Mouse (Mus musculus) urinary bladder, postnatal 36 days (tissue): ENCODE results near the gene Nrg4.
"Not testable (repeated sequence)": the region's sequence is repeated elsewhere in the genome, so short reads cannot be mapped to it uniquely, and the experiment has no call there.

Source experiments
- DNase-seq, 2 experiments: peaks; one replicate each; pipeline ENCODE4 v3.0.0; 2022; ENCODE audit warnings: low spot score in 2 of 2, mixed read lengths in 1 of 2

The Nrg4 gene

GRCm38 (mm10) chr9:55250595-55251247, 75.9 kb downstream of the Nrg4 start:
- DNase-seq = no peak

- DNase-seq = no peak
Observed at GRCm38 (mm10) chr9:55248465-55248864, 78.2 kb downstream of the Nrg4 start.

DNA sequence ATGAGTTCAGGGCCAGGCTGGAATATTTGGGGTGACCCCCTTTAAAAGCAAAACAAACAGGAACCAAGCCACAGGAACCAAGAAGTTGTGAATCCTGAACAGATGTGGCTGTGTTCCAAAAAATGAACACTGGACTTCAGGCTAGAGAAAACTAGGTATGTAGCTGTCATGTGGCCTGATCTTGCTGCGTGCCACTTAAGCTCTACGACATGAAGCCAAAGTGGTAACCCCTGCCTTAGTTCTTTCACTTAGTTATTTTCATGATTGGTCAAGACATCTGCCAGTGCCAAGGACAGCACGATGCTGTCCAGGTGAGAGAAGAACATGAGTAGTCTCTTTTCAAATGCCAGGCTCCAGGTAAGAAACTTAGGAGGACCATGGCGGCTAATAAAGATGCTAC, 79.7 kb downstream of the Nrg4 start:
- no peak for DNase-seq

DNA sequence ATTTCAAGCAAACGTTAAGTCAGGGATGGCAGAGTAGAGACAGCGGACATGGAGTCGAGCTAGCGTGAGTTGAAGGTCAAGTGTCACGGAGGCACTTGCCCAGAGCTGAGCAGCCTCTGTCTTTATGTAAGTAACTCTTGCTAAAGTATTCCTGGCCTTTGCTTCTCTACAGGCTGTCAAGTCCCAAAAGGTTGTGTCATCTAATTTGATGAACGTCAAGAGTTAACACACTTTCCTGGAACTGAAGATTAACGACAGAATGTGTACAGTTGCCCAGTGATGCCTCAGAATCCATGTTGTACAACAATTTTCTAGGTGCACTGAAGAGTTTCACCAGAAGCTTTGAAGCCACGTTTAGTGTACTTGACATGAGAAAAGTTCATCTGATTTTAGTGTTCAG, 80.2 kb downstream of the Nrg4 start:
- DNase-seq = no peak

GRCm38 (mm10) chr9:55245057-55245750, 81.4 kb downstream of the Nrg4 start:
- DNase-seq = not testable (repeated sequence)

DNA sequence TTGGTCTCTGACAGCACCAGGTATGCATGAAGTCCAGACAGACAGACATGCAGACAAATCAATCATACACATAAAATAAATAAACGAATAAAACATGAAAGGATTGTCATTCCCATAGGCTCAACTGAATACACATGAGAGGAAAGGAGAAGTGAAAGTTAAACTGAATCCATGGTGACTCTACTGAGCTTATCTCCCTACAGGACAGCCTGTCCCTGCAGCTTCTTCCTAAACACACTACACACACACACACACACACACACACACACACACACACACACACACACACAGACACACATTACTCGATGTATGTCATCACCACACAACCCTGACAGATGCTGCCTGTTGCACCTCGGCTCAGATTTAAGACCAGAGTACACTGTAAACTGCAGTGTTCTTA, 82.6 kb downstream of the Nrg4 start:
- no peak for DNase-seq

- DNase-seq = no peak
Observed at GRCm38 (mm10) chr9:55243280-55243679, 83.4 kb downstream of the Nrg4 start.

DNA sequence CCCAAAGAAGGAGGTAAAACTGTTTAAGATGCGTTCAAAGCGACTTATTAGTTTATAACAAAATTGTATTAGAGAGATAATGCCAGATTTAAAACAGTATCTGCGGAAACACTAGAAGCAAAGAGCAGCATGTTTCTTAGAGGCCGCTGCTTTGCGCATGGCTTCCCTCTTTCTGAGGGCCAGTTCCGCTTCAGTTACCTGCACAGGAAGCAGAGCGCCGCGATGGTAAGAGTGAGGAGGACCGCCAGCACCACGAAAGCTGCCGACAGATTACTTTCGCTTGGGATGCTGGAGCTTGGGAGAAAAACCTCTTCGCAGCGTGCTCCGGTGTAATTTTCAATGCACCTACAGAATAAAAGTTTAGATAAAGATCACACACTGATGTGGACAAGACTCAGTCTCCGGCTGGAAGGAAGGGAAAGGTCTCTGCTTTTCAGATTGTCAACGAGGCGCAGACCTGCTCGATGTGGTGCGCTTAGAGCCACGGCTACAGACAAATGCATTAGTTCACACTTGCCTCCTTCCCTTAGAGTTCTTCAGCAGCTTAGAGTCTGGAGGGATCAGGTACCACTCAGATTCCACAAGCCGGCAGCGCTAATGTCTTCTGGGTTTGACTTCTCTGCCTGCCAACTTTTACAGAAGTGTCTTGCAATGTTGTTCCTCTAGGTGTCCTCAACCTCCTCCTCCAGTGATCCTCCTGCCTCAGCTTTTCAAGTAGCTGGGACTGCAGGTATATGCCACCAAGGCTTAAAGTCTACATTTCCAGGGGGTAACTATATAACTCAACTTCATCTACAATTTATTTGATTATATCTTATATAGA, 84.6 kb downstream of the Nrg4 start:
- no peak for DNase-seq

- no peak for DNase-seq
Observed at GRCm38 (mm10) chr9:55240852-55241251, 85.8 kb downstream of the Nrg4 start.

DNA sequence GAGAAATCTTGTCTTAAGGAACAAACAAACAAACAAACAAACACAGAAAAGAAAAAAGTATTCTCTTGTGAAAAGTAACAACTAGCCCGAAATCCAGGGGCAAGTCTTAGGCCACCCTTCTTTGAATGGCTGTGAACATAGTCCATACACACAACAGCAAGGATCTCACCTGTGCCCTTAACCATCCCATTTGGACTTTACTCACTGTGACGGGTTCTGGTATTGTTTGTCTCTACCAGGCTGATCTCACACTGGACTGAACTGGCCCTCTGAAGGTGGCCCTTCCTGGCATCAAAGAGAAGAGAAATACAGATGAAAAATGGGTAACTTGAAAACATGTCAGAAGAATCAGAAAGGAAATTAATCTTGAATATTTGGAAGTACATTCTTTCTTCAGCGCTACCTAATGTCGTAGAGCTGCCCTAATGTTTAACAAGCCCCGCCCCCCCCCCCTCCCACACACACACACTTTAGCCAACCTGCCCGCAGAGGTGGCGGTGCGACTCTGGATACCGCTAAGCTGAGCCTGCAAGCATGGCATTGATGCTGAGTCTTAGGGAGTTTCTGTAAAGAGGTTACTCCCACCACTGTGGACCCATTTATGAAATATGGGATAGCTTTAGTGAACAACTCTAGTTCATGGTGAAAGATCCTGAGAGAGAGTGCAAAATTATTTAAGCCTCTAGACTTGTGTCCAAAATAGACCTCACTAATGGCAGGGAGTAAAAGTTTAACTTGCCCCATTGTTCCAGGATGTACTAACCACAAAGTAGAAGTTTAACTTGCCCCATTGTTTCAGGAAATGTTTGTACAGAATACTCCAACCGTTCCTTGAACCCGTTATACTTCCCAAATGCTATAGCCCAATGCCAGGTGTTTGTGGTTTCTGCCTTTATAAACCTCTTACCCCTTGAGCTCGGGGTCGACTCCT, 90.1 kb downstream of the Nrg4 start:
- no peak for DNase-seq

- not testable (repeated sequence) for DNase-seq
Observed at GRCm38 (mm10) chr9:55233076-55233475, 93.6 kb downstream of the Nrg4 start.

- DNase-seq = no peak
Observed at GRCm38 (mm10) chr9:55232586-55232985, 94.1 kb downstream of the Nrg4 start.

DNA sequence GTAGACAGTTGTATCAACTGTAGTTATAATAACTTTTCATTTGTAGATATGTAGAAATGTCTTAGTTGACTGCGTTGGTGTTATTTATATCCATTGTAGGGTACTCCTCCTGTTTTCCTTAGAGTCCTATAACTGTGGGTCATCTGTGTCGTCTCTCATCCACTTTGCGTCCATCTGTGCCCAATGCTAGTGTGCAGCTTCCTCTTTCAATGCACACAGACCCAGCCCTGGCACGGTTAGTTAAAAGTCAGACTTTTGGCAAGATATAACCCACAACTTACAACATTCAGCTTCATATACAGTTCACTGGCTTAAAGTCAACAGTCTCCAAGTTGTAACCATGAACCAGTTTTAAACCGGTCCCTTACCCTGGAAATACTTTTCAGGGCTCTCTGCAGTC, 94.5 kb downstream of the Nrg4 start:
- no peak for DNase-seq

DNA sequence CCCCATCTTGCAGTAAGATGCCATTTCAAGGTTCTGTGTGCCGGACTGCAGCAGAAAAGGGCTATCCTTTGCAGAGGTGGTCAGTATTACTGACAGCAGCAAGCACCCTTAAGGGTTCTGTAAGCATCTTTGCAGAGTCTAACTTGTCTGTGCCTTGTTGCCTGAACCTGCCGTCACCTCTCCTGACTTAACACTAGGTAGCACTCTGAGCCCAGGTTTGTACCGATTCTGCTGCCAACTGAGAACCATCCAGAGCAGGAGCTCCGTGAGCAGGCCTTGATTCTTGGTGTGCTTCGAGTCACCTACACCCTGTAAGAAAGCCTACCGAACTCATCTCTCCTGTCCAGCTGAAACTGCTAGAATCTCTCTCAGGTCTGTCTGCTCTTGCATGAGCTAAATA, 95.1 kb downstream of the Nrg4 start:
- DNase-seq = no peak

DNA sequence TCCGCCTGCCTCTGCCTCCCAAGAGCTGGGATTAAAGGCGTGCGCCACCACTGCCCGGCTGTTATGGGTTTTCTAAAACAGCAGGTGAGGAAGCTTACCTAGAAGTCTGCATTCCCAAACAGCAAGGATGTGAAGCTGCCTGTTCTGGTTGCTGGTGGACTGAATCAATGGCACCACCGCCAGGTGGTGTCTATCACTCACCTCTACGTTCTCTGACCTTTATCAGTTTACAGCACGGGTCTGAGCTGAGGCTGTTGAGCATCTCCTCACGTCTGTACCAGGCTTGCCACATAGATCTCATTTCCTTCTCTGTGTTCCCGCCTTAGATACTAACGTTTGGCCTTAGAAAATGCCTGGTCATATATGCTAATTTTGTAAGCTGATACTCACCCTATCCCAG, 97.6 kb downstream of the Nrg4 start:
- no peak for DNase-seq

- DNase-seq = peak in 1 of 2 experiments; percentile 51
Observed at GRCm38 (mm10) chr9:55228149-55228548, 98.5 kb downstream of the Nrg4 start.

DNA sequence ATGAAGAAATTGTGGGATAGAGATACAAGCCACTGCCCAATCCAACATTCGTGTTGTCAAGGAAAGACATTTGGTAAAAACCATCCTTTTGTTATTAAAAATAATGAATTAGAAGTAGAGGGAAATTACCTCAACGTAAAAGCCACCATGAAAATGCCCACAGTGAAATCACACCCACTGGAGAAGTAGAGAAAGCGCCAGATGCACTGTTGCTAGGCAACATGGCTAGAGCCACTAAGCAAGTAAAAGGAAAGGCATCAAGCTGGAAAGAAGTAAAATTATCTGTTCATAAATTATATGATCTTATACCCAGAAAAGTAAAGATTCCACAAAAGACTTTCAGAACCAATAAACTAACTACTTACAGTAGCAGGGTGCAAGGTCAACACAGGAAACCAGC, 100.4 kb downstream of the Nrg4 start:
- DNase-seq = no peak

GRCm38 (mm10) chr9:55225165-55225737, 101.4 kb downstream of the Nrg4 start:
- DNase-seq = no peak

DNA sequence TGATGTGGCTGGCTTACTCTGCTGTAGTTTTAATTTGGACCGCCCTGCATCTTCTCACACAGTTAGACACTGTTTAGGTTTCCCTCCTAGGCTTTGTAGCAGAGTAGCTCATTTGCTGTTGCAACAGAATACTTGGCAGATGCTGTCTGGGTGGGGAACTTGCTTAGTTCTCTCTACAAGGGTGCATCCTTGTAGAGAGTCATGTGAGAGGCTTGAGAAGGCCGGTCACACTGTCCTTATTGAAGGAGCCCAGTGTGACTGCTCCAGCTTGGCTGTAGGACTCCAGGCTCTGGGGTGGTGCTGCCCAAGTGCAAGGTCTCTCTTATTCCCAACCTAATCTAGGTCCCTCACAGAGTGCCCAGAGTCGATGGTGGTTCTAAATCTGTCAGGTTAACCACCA, 109.3 kb downstream of the Nrg4 start:
- DNase-seq = no peak

DNA sequence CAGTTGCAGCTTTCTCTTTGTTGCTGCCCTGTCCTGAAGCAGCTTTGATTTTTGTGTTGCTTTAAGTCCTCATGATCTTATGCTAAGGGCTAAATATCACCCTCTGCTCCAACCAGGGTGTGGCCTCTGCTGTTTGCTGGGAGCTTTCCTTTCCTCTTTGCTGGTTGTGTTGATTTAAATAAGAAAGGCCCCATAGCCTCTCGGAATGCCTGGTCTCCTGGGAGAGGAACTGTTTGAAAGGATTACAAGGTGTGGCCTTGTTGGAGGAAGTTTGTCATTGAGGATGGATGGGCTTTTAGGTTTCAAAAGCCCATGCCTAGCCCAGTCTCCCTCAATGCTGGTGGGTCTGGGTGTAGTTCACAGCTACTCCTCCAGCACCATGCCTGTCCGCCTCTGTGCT, 110.6 kb downstream of the Nrg4 start:
- no peak for DNase-seq

GRCm38 (mm10) chr9:55215648-55216047, 111.0 kb downstream of the Nrg4 start:
- DNase-seq = no peak
